ENCODE assay signal across 15 mouse cellular contexts in genomic region chr3:84242497-84242896, GRCm38 (mm10).
A peak's percentile ranks its signal among the peaks of the same experiment; 100 is the strongest.
DNase-seq lines count a peak whose midpoint lies in the region; ATAC-seq and TF ChIP-seq lines count a peak whose summit lies in the region.
"Had no signal": no experiment of that assay in that cellular context is flagged by ENCODE, and none has a peak within 500 bp of the region (broad histone marks: within the 10 kb centered on the region; RNA-seq: fewer than 3 reads in every experiment).

No protein-coding gene starts in this region.

- no peak for TF ChIP-seq CTCF in layer of hippocampus, adult 2 months (conservative IDR thresholded peaks at IDR 0.05)

- DNase-seq in cerebellum, adult 11-12 months = peak; percentile 41
- peak; percentile 29 for DNase-seq in adipocyte (ENCODE audit: low spot score)
- DNase-seq in cerebellum, adult 9-11 months = peak; percentile 53
- DNase-seq in layer of hippocampus, adult 2 months (ENCODE audit: low spot score in 2 of 2) = peak; percentile 48 to 58
- DNase-seq in spleen, adult 18-20 months = no peak
- DNase-seq in spleen, postnatal 36 days (ENCODE audit: low spot score in 2 of 2) = no peak
- DNase-seq: kidney, postnatal 10 days; lung, postnatal 36 days; right cerebral cortex, postnatal 4 days had no signal

- ATAC-seq in cerebellum, adult (ENCODE audit: insufficient number of reproducible peaks, low FRiP score, low TSS enrichment) = no peak
- ATAC-seq: activated CD4-positive, CD25-positive, alpha-beta regulatory T cell, adult 4 months; intestine, embryonic 16.5 days had no signal

- H3K27ac ChIP-seq in layer of hippocampus, adult 2 months = peak overlapping the region; percentile 72
- H3K27ac ChIP-seq: hindbrain, embryonic 13.5 days; limb, embryonic 13.5 days; midbrain, embryonic 10.5 days had no signal

- H3K4me3 ChIP-seq in layer of hippocampus, adult 2 months = no peak overlapping the region
- H3K4me3 ChIP-seq: hindbrain, embryonic 13.5 days; limb, embryonic 13.5 days; midbrain, embryonic 10.5 days had no signal

Comparison
In these comparisons a context has a peak if more than half of its experiments do, and no peak if none do; other contexts are left out.
1. DNase-seq: peak in cerebellum, adult 11-12 months (single experiment), adipocyte (single experiment), cerebellum, adult 9-11 months (single experiment) and layer of hippocampus, adult 2 months (2 of 2); none in spleen, adult 18-20 months (0 of 2) and spleen, postnatal 36 days (0 of 2).